Mouse (Mus musculus): Measurements from ENCODE around the gene Gm13040.
"Not testable (repeated sequence)": the region's sequence is repeated elsewhere in the genome, so short reads cannot be mapped to it uniquely, and the experiment has no call there.

Gene Gm13040

DNA sequence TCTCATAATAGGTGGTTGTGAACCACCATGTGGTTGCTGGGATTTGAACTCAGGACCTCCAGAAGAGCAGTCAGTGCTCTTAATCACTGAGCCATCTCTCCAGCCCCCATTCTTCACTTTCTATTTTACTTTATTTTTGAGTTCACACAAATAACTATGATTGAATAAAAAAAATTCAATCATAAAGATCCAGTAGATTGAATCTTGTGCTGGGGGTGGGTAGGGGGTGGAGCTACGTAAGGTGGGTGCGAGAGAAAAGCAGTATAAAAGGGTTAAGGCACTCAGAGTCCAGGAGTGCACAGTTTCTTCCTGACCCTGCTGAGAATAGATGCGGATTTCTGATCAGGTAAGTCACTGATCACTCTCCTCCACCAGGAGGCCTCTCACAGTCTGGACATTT lies at the start of gene Gm13040:
TSS of gene Gm13040 (plus strand) at position 301 of the 400 bp plus-strand sequence.
- in situ Hi-C loops (cut with MboI, MseI) = not testable (repeated sequence)

DNA sequence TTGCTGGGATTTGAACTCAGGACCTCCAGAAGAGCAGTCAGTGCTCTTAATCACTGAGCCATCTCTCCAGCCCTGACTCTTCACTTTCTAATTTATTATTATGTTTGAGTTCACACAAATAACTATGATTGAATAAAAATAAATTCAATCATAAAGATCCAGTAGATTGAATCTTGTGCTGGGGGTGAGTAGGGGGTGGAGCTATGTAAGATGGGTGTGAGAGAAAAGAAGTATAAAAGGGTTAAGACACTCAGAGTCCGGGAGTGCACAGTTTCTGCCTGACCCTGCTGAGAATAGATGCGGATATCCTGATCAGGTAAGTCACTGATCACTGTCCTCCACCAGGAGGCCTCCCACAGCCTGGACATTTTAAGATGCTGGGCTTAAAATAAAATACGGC lies 24.7 kb upstream of the Gm13040 start, which contains the start of gene Gm13043:
TSS of gene Gm13043 (plus strand) at position 301 of the 400 bp plus-strand sequence.
- in situ Hi-C loops (cut with MboI, MseI) = no loop called here

DNA sequence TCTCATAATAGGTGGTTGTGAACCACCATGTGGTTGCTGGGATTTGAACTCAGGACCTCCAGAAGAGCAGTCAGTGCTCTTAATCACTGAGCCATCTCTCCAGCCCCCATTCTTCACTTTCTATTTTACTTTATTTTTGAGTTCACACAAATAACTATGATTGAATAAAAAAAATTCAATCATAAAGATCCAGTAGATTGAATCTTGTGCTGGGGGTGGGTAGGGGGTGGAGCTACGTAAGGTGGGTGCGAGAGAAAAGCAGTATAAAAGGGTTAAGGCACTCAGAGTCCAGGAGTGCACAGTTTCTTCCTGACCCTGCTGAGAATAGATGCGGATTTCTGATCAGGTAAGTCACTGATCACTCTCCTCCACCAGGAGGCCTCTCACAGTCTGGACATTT lies 15.6 kb downstream of the Gm13040 start, which contains the start of the genes BC080695 and Gm13057:
TSS of gene BC080695 (plus strand) at position 301 of the 400 bp plus-strand sequence.
TSS of gene Gm13057 (plus strand) at position 310 of the 400 bp plus-strand sequence.
- in situ Hi-C loops (cut with MboI, MseI) = not testable (repeated sequence)
